Mouse (Mus musculus) midbrain, embryonic 15.5 days (tissue): ENCODE data around the gene Frem1. TPM values are rescaled to one million over a fixed set of nuclear protein-coding genes. Genes with fewer than 3 reads are reported as not detected.

Experiments
- ATAC-seq: fragments of 200-750 bp; cut with Nextera tagmentation; replicated peaks from 2 replicates; pipeline ENCODE4 v1.8.0; 2017; ENCODE audit warnings: moderate TSS enrichment
- H3K27ac ChIP-seq: fragments of 300-500 bp; sonication (generic); 2 replicates; pipeline ENCODE4 v1.5.1; 2015; ENCODE audit warnings: mild to moderate bottlenecking, inconsistent platforms
- H3K27me3 ChIP-seq: fragments of 300-500 bp; sonication (generic); replicated peaks from 2 replicates; pipeline ENCODE4 v1.6.1; 2015; ENCODE audit warnings: inconsistent platforms
- H3K36me3 ChIP-seq: fragments of 300-500 bp; sonication (generic); replicated peaks from 2 replicates; pipeline ENCODE4 v1.6.1; 2015; ENCODE audit warnings: inconsistent platforms
- H3K4me1 ChIP-seq: fragments of 300-500 bp; sonication (generic); 2 replicates; pipeline ENCODE4 v1.6.1; 2015; ENCODE audit warnings: inconsistent platforms
- H3K4me2 ChIP-seq: fragments of 300-500 bp; sonication (generic); 2 replicates; pipeline ENCODE4 v1.6.1; 2015; ENCODE audit warnings: inconsistent platforms, mild to moderate bottlenecking, moderate library complexity
- H3K4me3 ChIP-seq: fragments of 300-500 bp; sonication (generic); 2 replicates; pipeline ENCODE4 v1.5.1; 2015; ENCODE audit warnings: mild to moderate bottlenecking, inconsistent platforms
- H3K9ac ChIP-seq: fragments of 300-500 bp; sonication (generic); 2 replicates; pipeline ENCODE4 v1.6.1; 2015; ENCODE audit warnings: mild to moderate bottlenecking, inconsistent platforms
- H3K9me3 ChIP-seq: fragments of 300-500 bp; sonication (generic); 2 replicates; pipeline ENCODE4 v1.6.1; 2016; ENCODE audit warnings: inconsistent platforms
- WGBS: fragments of 180-500 bp; shearing (Covaris S2); methylation state at CpG from one replicate; pipeline ENCODE4 v1.1.7; 2015; ENCODE audit warnings: mixed read lengths; 5-methylcytosine and 5-hydroxymethylcytosine counted together
- polyA plus RNA-seq: library from polyadenylated mRNA; unstranded; fragments of >200 nt; fragmentation: Nextera tagmentation; extraction: Ambion mirVana; gene quantifications from 2 replicates; pipeline ENCODE4 v1.2.1, GENCODE M21; 2015

Gene Frem1
- polyA plus RNA-seq, 1 experiment from 2014 or later: 1.7 TPM

- H3K27me3 ChIP-seq: no peaks in the 10 kb centered on the region
- no peak overlapping the region for H3K4me3 ChIP-seq
- H3K4me2 ChIP-seq: no peak overlapping the region
- no peak overlapping the region for H3K9ac ChIP-seq
- peaks cover 7% of the 10 kb centered on the region; the same call in 1 of the 2 replicates for H3K4me1 ChIP-seq
- 48% methylated on average over 8 of the region's 8 CpGs for WGBS
- no peak for ATAC-seq
- H3K36me3 ChIP-seq: no peaks in the 10 kb centered on the region
- H3K9me3 ChIP-seq: no peaks in the 10 kb centered on the region
- no peak overlapping the region for H3K27ac ChIP-seq
Observed at GRCm38 (mm10) chr4:83018111-83019105, 33.7 kb downstream of the Frem1 start.

GRCm38 (mm10) chr4:83014538-83014937 is 37.6 kb downstream of the Frem1 start:
- no peaks in the 10 kb centered on the region for H3K9me3 ChIP-seq
- no peaks in the 10 kb centered on the region for H3K27me3 ChIP-seq
- WGBS: 81% methylated on average over 2 of the region's 2 CpGs
- H3K4me3 ChIP-seq: no peak overlapping the region
- H3K4me1 ChIP-seq: no peaks in the 10 kb centered on the region
- no peak for ATAC-seq
- no peak overlapping the region for H3K4me2 ChIP-seq
- no peak overlapping the region for H3K9ac ChIP-seq
- H3K36me3 ChIP-seq: no peaks in the 10 kb centered on the region
- H3K27ac ChIP-seq: no peak overlapping the region

GRCm38 (mm10) chr4:83004086-83004485 is 48.1 kb downstream of the Frem1 start:
- ATAC-seq: no peak
- H3K9ac ChIP-seq: no peak overlapping the region
- H3K27me3 ChIP-seq: no peaks in the 10 kb centered on the region
- no peak overlapping the region for H3K4me2 ChIP-seq
- H3K4me3 ChIP-seq: no peak overlapping the region
- no peaks in the 10 kb centered on the region for H3K36me3 ChIP-seq
- H3K9me3 ChIP-seq: no peaks in the 10 kb centered on the region
- no peak overlapping the region for H3K27ac ChIP-seq
- no peaks in the 10 kb centered on the region for H3K4me1 ChIP-seq
- WGBS: 89% methylated on average over 5 of the region's 5 CpGs

GRCm38 (mm10) chr4:82992042-82992441 is 60.1 kb downstream of the Frem1 start:
- Histone ChIP-seq H3K27me3 (no peaks in the 10 kb centered on the region), H3K9me3 (no peaks in the 10 kb centered on the region), H3K36me3 (no peaks in the 10 kb centered on the region), H3K4me2 (no peak overlapping the region), H3K4me1 (0 out of 2 replicates have a peak, but pooled peaks cover 3% of the 10 kb centered on the region), H3K4me3 (no peak overlapping the region), H3K27ac (0 out of 2 replicates have a peak overlapping the region, but pooled peaks have one; percentile 34), H3K9ac (no peak overlapping the region)
- WGBS: 88% methylated on average over 3 of the region's 3 CpGs
- no peak for ATAC-seq

GRCm38 (mm10) chr4:82990973-82991695 is 61.0 kb downstream of the Frem1 start:
- Histone ChIP-seq H3K27ac (0 out of 2 replicates have a peak overlapping the region, but pooled peaks have one; percentile 34), H3K4me3 (no peak overlapping the region)

GRCm38 (mm10) chr4:82972381-82972780 is 79.8 kb downstream of the Frem1 start:
- 0 out of 2 replicates have a peak, but pooled peaks have one; percentile 33 for ATAC-seq
- Histone ChIP-seq H3K9me3 (no peaks in the 10 kb centered on the region), H3K27me3 (no peaks in the 10 kb centered on the region), H3K9ac (no peak overlapping the region), H3K4me1 (0 out of 2 replicates have a peak, but pooled peaks cover 4% of the 10 kb centered on the region), H3K4me2 (no peak overlapping the region), H3K27ac (no peak overlapping the region), H3K4me3 (no peak overlapping the region), H3K36me3 (no peaks in the 10 kb centered on the region)
- 43% methylated on average over 4 of the region's 4 CpGs for WGBS

More at GRCm38 (mm10) chr4:82990973-82991695, 61.0 kb downstream of the Frem1 start:
- 0 out of 2 replicates have a peak, but pooled peaks cover 3% of the 10 kb centered on the region for H3K4me1 ChIP-seq
- no peak overlapping the region for H3K4me2 ChIP-seq
- H3K36me3 ChIP-seq: no peaks in the 10 kb centered on the region
- WGBS: 48% methylated on average over 7 of the region's 7 CpGs
- peak; percentile 62; the same call in 1 of the 2 replicates for ATAC-seq
- no peaks in the 10 kb centered on the region for H3K9me3 ChIP-seq
- no peaks in the 10 kb centered on the region for H3K27me3 ChIP-seq
- no peak overlapping the region for H3K9ac ChIP-seq

GRCm38 (mm10) chr4:82970901-82971648 is 81.1 kb downstream of the Frem1 start:
- Histone ChIP-seq H3K4me2 (no peak overlapping the region), H3K4me3 (no peak overlapping the region), H3K27me3 (no peaks in the 10 kb centered on the region), H3K9ac (no peak overlapping the region), H3K36me3 (no peaks in the 10 kb centered on the region), H3K27ac (no peak overlapping the region), H3K4me1 (0 out of 2 replicates have a peak, but pooled peaks cover 4% of the 10 kb centered on the region), H3K9me3 (no peaks in the 10 kb centered on the region)
- WGBS: 67% methylated on average over 12 of the region's 12 CpGs
- 0 out of 2 replicates have a peak, but pooled peaks have one; percentile 24 for ATAC-seq

GRCm38 (mm10) chr4:82961024-82961423 is 91.1 kb downstream of the Frem1 start:
- Histone ChIP-seq H3K4me3 (no peak overlapping the region), H3K27me3 (no peaks in the 10 kb centered on the region), H3K4me1 (no peaks in the 10 kb centered on the region), H3K27ac (no peak overlapping the region), H3K9ac (no peak overlapping the region), H3K4me2 (no peak overlapping the region), H3K9me3 (no peaks in the 10 kb centered on the region), H3K36me3 (no peaks in the 10 kb centered on the region)
- WGBS: 65% methylated on average over 1 of the region's 1 CpGs
- ATAC-seq: no peak

GRCm38 (mm10) chr4:82957827-82958538 is 94.2 kb downstream of the Frem1 start:
- Histone ChIP-seq H3K36me3 (no peaks in the 10 kb centered on the region), H3K4me3 (no peak overlapping the region), H3K27me3 (no peaks in the 10 kb centered on the region), H3K9me3 (no peaks in the 10 kb centered on the region), H3K4me2 (no peak overlapping the region), H3K27ac (no peak overlapping the region), H3K4me1 (no peaks in the 10 kb centered on the region), H3K9ac (no peak overlapping the region)
- WGBS: 51% methylated on average over 14 of the region's 14 CpGs
- ATAC-seq: peak; percentile 54; the same call in 1 of the 2 replicates

- Histone ChIP-seq H3K4me1 (0 out of 2 replicates have a peak, but pooled peaks cover 2% of the 10 kb centered on the region), H3K4me3 (no peak overlapping the region), H3K27me3 (no peaks in the 10 kb centered on the region), H3K9ac (no peak overlapping the region), H3K4me2 (no peak overlapping the region), H3K36me3 (no peaks in the 10 kb centered on the region), H3K9me3 (no peaks in the 10 kb centered on the region), H3K27ac (no peak overlapping the region)
- WGBS: 37% methylated on average over 4 of the region's 4 CpGs
- no peak for ATAC-seq
Observed at GRCm38 (mm10) chr4:82953992-82954391, 98.1 kb downstream of the Frem1 start.

- WGBS: 64% methylated on average over 8 of the region's 8 CpGs
- H3K27ac ChIP-seq: no peak overlapping the region
- no peak overlapping the region for H3K4me3 ChIP-seq
- no peak overlapping the region for H3K4me2 ChIP-seq
- ATAC-seq: no peak
- no peaks in the 10 kb centered on the region for H3K27me3 ChIP-seq
- H3K9me3 ChIP-seq: no peaks in the 10 kb centered on the region
- no peak overlapping the region for H3K9ac ChIP-seq
- no peaks in the 10 kb centered on the region for H3K36me3 ChIP-seq
- 0 out of 2 replicates have a peak, but pooled peaks cover 9% of the 10 kb centered on the region for H3K4me1 ChIP-seq
Observed at GRCm38 (mm10) chr4:82949511-82949910, 102.6 kb downstream of the Frem1 start.
